Mouse (Mus musculus) MEL (cell line): ENCODE results near the gene Mtcl1.

Experiments used
- MEF2A ChIP-seq: IDR thresholded peaks from 2 replicates; pipeline ENCODE4 v1.6.1; 2014; ENCODE audit warnings: low read depth, mild to moderate bottlenecking, inconsistent platforms, low read length, improper control_type of control experiment; ENCODE audit not compliant: poor library complexity, insufficient replicate concordance, severe bottlenecking; ENCODE audit errors: extremely low read depth
- NRF1 ChIP-seq: IDR thresholded peaks from 2 replicates; pipeline ENCODE4 v1.6.1; 2014; ENCODE audit warnings: low read depth, mild to moderate bottlenecking, inconsistent platforms, low read length, improper control_type of control experiment, moderate library complexity; ENCODE audit not compliant: poor library complexity, insufficient read depth, severe bottlenecking
- POLR2A ChIP-seq, 2 experiments: IDR thresholded peaks; 2 replicates each; pipeline ENCODE4 v1.6.1; 2011 to 2012; ENCODE audit warnings: low read length in 2 of 2, mild to moderate bottlenecking in 2 of 2, control low read depth in 1 of 2, improper control_type of control experiment in 1 of 2, low read depth in 1 of 2, moderate library complexity in 1 of 2; ENCODE audit not compliant: control insufficient read depth in 1 of 2, insufficient read depth in 1 of 2, poor library complexity in 1 of 2
- RAD21 ChIP-seq: IDR thresholded peaks from 2 replicates; pipeline ENCODE4 v1.6.1; 2011; ENCODE audit warnings: mild to moderate bottlenecking, low read depth, low read length, improper control_type of control experiment

DNA sequence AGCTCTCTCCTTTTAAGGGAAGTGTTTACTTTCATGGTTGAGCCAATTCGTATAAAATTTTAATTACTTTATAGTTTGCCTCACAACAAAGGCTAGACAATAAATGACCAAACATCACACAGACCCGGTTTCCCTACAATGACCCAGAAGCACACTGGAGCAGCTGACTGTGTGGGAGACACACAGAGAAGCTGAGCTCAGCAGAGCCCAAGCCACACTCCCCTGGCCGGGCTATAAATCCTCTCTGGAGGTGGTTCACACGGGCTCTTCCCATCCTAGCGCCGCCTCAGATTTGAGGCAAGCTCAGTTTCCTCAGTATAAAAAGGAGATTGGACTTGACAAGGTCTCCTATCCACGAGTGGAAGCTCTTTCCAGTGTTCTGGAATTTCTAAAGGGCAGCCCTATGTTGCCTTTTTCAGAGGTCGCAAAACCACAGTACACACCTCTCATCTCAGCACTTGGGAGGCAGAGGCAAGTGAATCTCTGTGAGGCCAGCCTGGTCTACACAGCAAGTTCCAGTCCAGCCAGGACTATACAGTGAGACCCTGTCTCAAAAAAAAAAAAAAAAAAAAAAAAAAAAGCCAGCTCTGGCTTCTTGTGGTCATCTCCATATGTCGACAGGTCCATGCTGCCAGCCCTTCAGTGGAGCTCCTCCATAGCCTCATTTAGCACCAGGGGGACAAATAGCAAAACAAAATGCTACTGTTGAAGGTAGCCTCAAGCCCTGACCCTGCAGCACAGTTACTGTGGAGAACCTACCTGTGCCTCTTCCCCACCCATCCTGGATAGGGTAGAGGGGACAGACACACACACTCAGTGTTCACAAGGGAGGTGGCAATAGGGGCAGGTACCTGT lies 92.2 kb downstream of the Mtcl1 start:
- TF ChIP-seq RAD21 (no peak), POLR2A (IDR thresholded peaks at IDR 0.05; ENCODE audit: control insufficient read depth in 1 of 2, insufficient read depth in 1 of 2, low read depth in 1 of 2, low read length in 2 of 2, poor library complexity in 1 of 2) (no peak), MEF2A (no peak), NRF1 (no peak)
